Mouse (Mus musculus): ENCODE results near the gene Card10. TPM values are rescaled to one million over a fixed set of nuclear protein-coding genes. Genes with fewer than 3 reads are reported as not detected.

Card10 gene
- total RNA-seq, 2 experiments from 2014 or later: 5.9 to 9.8 TPM

- DNase-seq: peak; percentile 26 to 47
Measured at GRCm38 (mm10) chr15:78801971-78802741, 686 bp downstream of the Card10 start.

GRCm38 (mm10) chr15:78801571-78801970 lies 1.3 kb downstream of the Card10 start:
- no peak for DNase-seq

- peak in 1 of 2 experiments; percentile 44 for DNase-seq
Measured at GRCm38 (mm10) chr15:78799029-78799428, 3.8 kb downstream of the Card10 start.

GRCm38 (mm10) chr15:78797060-78797329 lies 5.8 kb downstream of the Card10 start:
- DNase-seq: no peak

GRCm38 (mm10) chr15:78796196-78797059 lies 6.4 kb downstream of the Card10 start:
- no peak for DNase-seq

- no peak for DNase-seq
Measured at GRCm38 (mm10) chr15:78790990-78791389, 11.9 kb downstream of the Card10 start.

- peak; percentile 54 to 73 for DNase-seq
Measured at GRCm38 (mm10) chr15:78790451-78790850, 12.4 kb downstream of the Card10 start.

GRCm38 (mm10) chr15:78789721-78790323 lies 13.0 kb downstream of the Card10 start:
- no peak for DNase-seq

- DNase-seq: no peak
Measured at GRCm38 (mm10) chr15:78788042-78788441, 14.8 kb downstream of the Card10 start.

- peak in 1 of 2 experiments; percentile 20 for DNase-seq
Measured at GRCm38 (mm10) chr15:78787287-78787856, 15.5 kb downstream of the Card10 start.

GRCm38 (mm10) chr15:78786411-78786818 lies 16.4 kb downstream of the Card10 start:
- no peak for DNase-seq

- peak; percentile 61 to 76 for DNase-seq
Measured at GRCm38 (mm10) chr15:78785961-78786360, 16.9 kb downstream of the Card10 start.

- no peak for DNase-seq
Measured at GRCm38 (mm10) chr15:78785258-78785657, 17.6 kb downstream of the Card10 start.

GRCm38 (mm10) chr15:78784520-78784919 lies 18.3 kb downstream of the Card10 start:
- DNase-seq: no peak

- no peak for DNase-seq
Measured at GRCm38 (mm10) chr15:78782348-78783103, 20.3 kb downstream of the Card10 start.

GRCm38 (mm10) chr15:78780908-78781307 lies 21.9 kb downstream of the Card10 start:
- no peak for DNase-seq

GRCm38 (mm10) chr15:78780359-78780758 lies 22.5 kb downstream of the Card10 start:
- DNase-seq: no peak

- DNase-seq: no peak
Measured at GRCm38 (mm10) chr15:78779690-78780089, 23.2 kb downstream of the Card10 start.

- no peak for DNase-seq
Measured at GRCm38 (mm10) chr15:78779253-78779652, 23.6 kb downstream of the Card10 start.

GRCm38 (mm10) chr15:78778077-78778870 lies 24.6 kb downstream of the Card10 start:
- DNase-seq: peak; percentile 88 to 92

GRCm38 (mm10) chr15:78773290-78773729 lies 29.5 kb downstream of the Card10 start, which contains the start of gene Mfng:
Mfng (minus strand) TSS chr15:78773475.
- peak; percentile 78 to 86 for DNase-seq

Data from adrenal gland, postnatal 36 days (tissue).